Mouse (Mus musculus) small intestine, adult 2 months (tissue): ENCODE measurements around the gene Nudt3.

ENCODE experiments used
- CTCF ChIP-seq: fragments of 200-500 bp; IDR thresholded peaks from 2 replicates; pipeline ENCODE4 v1.5.1; 2012; ENCODE audit warnings: low read depth, mild to moderate bottlenecking, control low read depth, inconsistent platforms, low read length, moderate library complexity, mixed read lengths; ENCODE audit not compliant: insufficient replicate concordance, insufficient read length; ENCODE audit errors: extremely low read depth
- POLR2A ChIP-seq: fragments of 200-500 bp; IDR thresholded peaks from 2 replicates; pipeline ENCODE4 v1.6.1; 2012; ENCODE audit warnings: low read depth, mild to moderate bottlenecking, control low read depth, inconsistent platforms, low read length, moderate library complexity

DNA sequence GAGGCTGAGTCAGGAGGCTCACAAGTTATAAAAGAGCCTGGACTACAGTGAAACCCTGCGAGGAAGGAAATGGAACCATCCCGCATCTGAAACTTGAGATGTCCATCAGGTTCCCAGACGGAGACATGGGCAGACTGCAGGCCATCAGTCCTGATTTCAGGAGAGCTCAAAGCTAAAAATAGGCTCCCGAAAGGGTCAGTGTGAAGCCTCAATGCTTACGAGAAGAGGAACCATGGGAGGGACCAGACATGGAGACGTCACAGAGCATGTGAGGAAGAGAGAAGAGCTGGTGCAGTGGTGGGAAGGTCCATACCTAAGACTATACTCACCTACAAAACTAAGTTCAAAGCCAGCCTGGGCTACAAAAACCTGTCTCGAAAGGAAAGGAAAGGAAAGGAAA is 7.9 kb downstream of the Nudt3 start:
- TF ChIP-seq CTCF (no peak), POLR2A (no peak)
